Mouse (Mus musculus) neural tube, embryonic 14.5 days (tissue): ENCODE measurements at regions not wholly inside any gene's neighbourhood (a gene's known extent, or its start where the extent isn't known, plus 50 kb on each side); places are given as distances from the start of the nearest gene placed in this dataset.

Experiments used
- ATAC-seq: fragments of 200-750 bp; cut with Nextera tagmentation; 2 replicates; pipeline ENCODE4 v1.8.0; 2017; ENCODE audit warnings: low read depth, mild to moderate bottlenecking, moderate TSS enrichment, moderate library complexity
- H3K27ac ChIP-seq: fragments of 300-500 bp; sonication (generic); 2 replicates; pipeline ENCODE4 v1.5.1; 2014; ENCODE audit warnings: low read depth, mild to moderate bottlenecking, control low read depth, low read length, moderate library complexity, mixed read lengths
- H3K27me3 ChIP-seq: fragments of 300-500 bp; sonication (generic); 2 replicates; pipeline ENCODE4 v1.6.1; 2014; ENCODE audit warnings: low read length; ENCODE audit not compliant: control insufficient read depth, insufficient read depth
- H3K36me3 ChIP-seq: fragments of 300-500 bp; sonication (generic); 2 replicates; pipeline ENCODE4 v1.6.1; 2014; ENCODE audit warnings: low read length, mixed read lengths; ENCODE audit not compliant: control insufficient read depth, insufficient read depth
- H3K4me1 ChIP-seq: fragments of 300-500 bp; sonication (generic); 2 replicates; pipeline ENCODE4 v1.6.1; 2014; ENCODE audit warnings: low read length; ENCODE audit not compliant: control insufficient read depth, insufficient read depth
- H3K4me2 ChIP-seq: fragments of 300-500 bp; sonication (generic); 2 replicates; pipeline ENCODE4 v1.6.1; 2014; ENCODE audit warnings: mild to moderate bottlenecking, low read depth, low read length, control low read depth
- H3K4me3 ChIP-seq: fragments of 300-500 bp; sonication (generic); 2 replicates; pipeline ENCODE4 v1.5.1; 2014; ENCODE audit warnings: low read depth, low read length, control low read depth, mixed read lengths
- H3K9ac ChIP-seq: fragments of 300-500 bp; sonication (generic); replicated peaks from 2 replicates; pipeline ENCODE4 v1.6.1; 2014; ENCODE audit warnings: low read depth, mild to moderate bottlenecking, control low read depth, low read length, mixed read lengths
- H3K9me3 ChIP-seq: fragments of 300-500 bp; sonication (generic); 2 replicates; pipeline ENCODE4 v1.6.1; 2016; ENCODE audit warnings: low read length; ENCODE audit not compliant: control insufficient read depth
- WGBS: fragments of 180-500 bp; shearing (Covaris S2); extraction: QIAGEN DNeasy Blood & Tissue Kit; methylation state at CpG from one replicate; pipeline ENCODE4 v1.1.7; 2014; 5-methylcytosine and 5-hydroxymethylcytosine counted together

- no peak for ATAC-seq
- no peaks in the 10 kb centered on the region for H3K4me1 ChIP-seq
- H3K4me2 ChIP-seq, result no peak overlapping the region
- H3K4me3 ChIP-seq, result no peak overlapping the region
- no peak overlapping the region for H3K27ac ChIP-seq
- H3K9me3 ChIP-seq, result no peaks in the 10 kb centered on the region
- 48% methylated on average over 6 of the region's 6 CpGs for WGBS
- H3K27me3 ChIP-seq, result no peaks in the 10 kb centered on the region
- H3K9ac ChIP-seq, result no peak overlapping the region
- H3K36me3 ChIP-seq, result no peaks in the 10 kb centered on the region
Measured at GRCm38 (mm10) chr8:35206271-35206670, 559.3 kb upstream of the Gm19410 start.

- WGBS, result 86% methylated on average over 5 of the region's 5 CpGs
Measured at GRCm38 (mm10) chr8:35208357-35208756, 557.2 kb upstream of the Gm19410 start.

GRCm38 (mm10) chr8:35211506-35212452 lies 553.8 kb upstream of the Gm19410 start:
- Histone ChIP-seq H3K9ac (no peak overlapping the region), H3K4me1 (no peaks in the 10 kb centered on the region), H3K36me3 (no peaks in the 10 kb centered on the region), H3K9me3 (no peaks in the 10 kb centered on the region), H3K27me3 (no peaks in the 10 kb centered on the region), H3K4me3 (no peak overlapping the region), H3K4me2 (no peak overlapping the region), H3K27ac (no peak overlapping the region)
- ATAC-seq, result no peak
- 66% methylated on average over 10 of the region's 10 CpGs for WGBS

More at GRCm38 (mm10) chr8:35208357-35208756, 557.2 kb upstream of the Gm19410 start:
- no peak overlapping the region for H3K4me3 ChIP-seq
- no peaks in the 10 kb centered on the region for H3K4me1 ChIP-seq
- H3K4me2 ChIP-seq, result no peak overlapping the region
- ATAC-seq, result no peak
- no peaks in the 10 kb centered on the region for H3K9me3 ChIP-seq
- no peak overlapping the region for H3K9ac ChIP-seq
- no peaks in the 10 kb centered on the region for H3K36me3 ChIP-seq
- H3K27me3 ChIP-seq, result no peaks in the 10 kb centered on the region
- H3K27ac ChIP-seq, result no peak overlapping the region

GRCm38 (mm10) chr8:35213515-35213914 lies 552.1 kb upstream of the Gm19410 start:
- H3K9ac ChIP-seq, result no peak overlapping the region
- no peak for ATAC-seq
- no peaks in the 10 kb centered on the region for H3K36me3 ChIP-seq
- no peaks in the 10 kb centered on the region for H3K4me1 ChIP-seq
- WGBS, result 75% methylated on average over 3 of the region's 3 CpGs
- no peak overlapping the region for H3K4me3 ChIP-seq
- H3K27ac ChIP-seq, result no peak overlapping the region
- H3K9me3 ChIP-seq, result no peaks in the 10 kb centered on the region
- H3K4me2 ChIP-seq, result no peak overlapping the region
- H3K27me3 ChIP-seq, result no peaks in the 10 kb centered on the region

GRCm38 (mm10) chr8:35217604-35218003 lies 548.0 kb upstream of the Gm19410 start:
- no peaks in the 10 kb centered on the region for H3K36me3 ChIP-seq
- no peaks in the 10 kb centered on the region for H3K9me3 ChIP-seq
- ATAC-seq, result no peak
- no peaks in the 10 kb centered on the region for H3K4me1 ChIP-seq
- no peak overlapping the region for H3K27ac ChIP-seq
- no peaks in the 10 kb centered on the region for H3K27me3 ChIP-seq
- no peak overlapping the region for H3K4me2 ChIP-seq
- H3K9ac ChIP-seq, result no peak overlapping the region
- 84% methylated on average over 11 of the region's 11 CpGs for WGBS
- no peak overlapping the region for H3K4me3 ChIP-seq

- Histone ChIP-seq H3K4me3 (no peak overlapping the region), H3K9ac (no peak overlapping the region), H3K4me1 (no peaks in the 10 kb centered on the region), H3K36me3 (no peaks in the 10 kb centered on the region), H3K4me2 (no peak overlapping the region), H3K27ac (no peak overlapping the region), H3K9me3 (no peaks in the 10 kb centered on the region), H3K27me3 (no peaks in the 10 kb centered on the region)
- WGBS, result 91% methylated on average over 4 of the region's 4 CpGs
- ATAC-seq, result no peak
Measured at GRCm38 (mm10) chr8:35218327-35218726, 547.3 kb upstream of the Gm19410 start.

- no peak overlapping the region for H3K9ac ChIP-seq
- H3K36me3 ChIP-seq, result no peaks in the 10 kb centered on the region
- no peak overlapping the region for H3K4me2 ChIP-seq
- WGBS, result 69% methylated on average over 18 of the region's 18 CpGs
- no peak overlapping the region for H3K27ac ChIP-seq
- H3K27me3 ChIP-seq, result no peaks in the 10 kb centered on the region
- no peak for ATAC-seq
- no peaks in the 10 kb centered on the region for H3K4me1 ChIP-seq
- H3K9me3 ChIP-seq, result no peaks in the 10 kb centered on the region
- H3K4me3 ChIP-seq, result no peak overlapping the region
Measured at GRCm38 (mm10) chr8:35224053-35224924, 541.3 kb upstream of the Gm19410 start.

GRCm38 (mm10) chr8:35224925-35225244 lies 540.7 kb upstream of the Gm19410 start:
- WGBS, result 53% methylated on average over 7 of the region's 7 CpGs

GRCm38 (mm10) chr8:35227079-35227478 lies 538.5 kb upstream of the Gm19410 start:
- Histone ChIP-seq H3K27me3 (no peaks in the 10 kb centered on the region), H3K27ac (no peak overlapping the region), H3K4me2 (no peak overlapping the region), H3K36me3 (no peaks in the 10 kb centered on the region), H3K9ac (no peak overlapping the region), H3K4me1 (no peaks in the 10 kb centered on the region), H3K4me3 (no peak overlapping the region), H3K9me3 (no peaks in the 10 kb centered on the region)
- ATAC-seq, result no peak
- WGBS, result 82% methylated on average over 7 of the region's 7 CpGs

More at GRCm38 (mm10) chr8:35224925-35225244, 540.7 kb upstream of the Gm19410 start:
- no peaks in the 10 kb centered on the region for H3K27me3 ChIP-seq
- H3K9me3 ChIP-seq, result no peaks in the 10 kb centered on the region
- no peaks in the 10 kb centered on the region for H3K4me1 ChIP-seq
- ATAC-seq, result no peak
- no peaks in the 10 kb centered on the region for H3K36me3 ChIP-seq
- H3K27ac ChIP-seq, result no peak overlapping the region
- no peak overlapping the region for H3K4me3 ChIP-seq
- H3K9ac ChIP-seq, result no peak overlapping the region
- no peak overlapping the region for H3K4me2 ChIP-seq
